Mouse (Mus musculus): ENCODE results near the gene Parp16. TPM values are rescaled to one million over a fixed set of nuclear protein-coding genes. Genes with fewer than 3 reads are reported as not detected.

Gene Parp16
- total RNA-seq, 1 experiment = 4.9 TPM

DNA sequence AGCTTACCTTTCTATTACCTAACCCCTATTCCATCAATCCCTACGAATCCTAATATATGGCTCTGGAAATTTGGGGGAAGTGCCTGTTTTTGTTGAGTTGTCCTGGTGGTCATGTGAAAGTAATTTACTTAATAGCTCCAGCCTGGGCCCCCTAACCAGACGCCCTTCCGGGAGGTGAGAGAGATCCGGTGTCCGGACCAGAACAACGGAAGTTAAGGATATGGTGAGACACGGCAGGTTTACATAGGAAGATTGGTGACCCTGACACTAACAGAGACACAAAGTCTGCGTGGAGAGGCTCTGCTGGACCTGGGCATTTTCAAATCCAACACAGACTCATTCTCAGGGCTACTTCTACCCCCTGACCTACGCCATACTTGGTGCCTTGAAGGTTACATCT, 28.8 kb upstream of the Parp16 start:
- TF ChIP-seq ZC3H11A (IDR thresholded peaks at IDR 0.05; ENCODE audit: borderline replicate concordance, low read depth, low read length) (no peak), CHD2 (IDR thresholded peaks at IDR 0.05; ENCODE audit: low read depth, low read length) (no peak), MAFK (IDR thresholded peaks at IDR 0.05; ENCODE audit: insufficient read depth, low read depth, low read length) (no peak), ZNF384 (IDR thresholded peaks at IDR 0.05; ENCODE audit: low read depth, low read length) (no peak), HCFC1 (IDR thresholded peaks at IDR 0.05; ENCODE audit: borderline replicate concordance, insufficient read depth, low read length) (no peak)
- Histone ChIP-seq H3K27ac (ENCODE audit: insufficient read depth, low read depth, low read length, poor library complexity, severe bottlenecking) (no peak overlapping the region), H3K36me3 (ENCODE audit: control insufficient read depth, insufficient read depth, low read length, poor library complexity, severe bottlenecking) (no peaks in the 10 kb centered on the region)

DNA sequence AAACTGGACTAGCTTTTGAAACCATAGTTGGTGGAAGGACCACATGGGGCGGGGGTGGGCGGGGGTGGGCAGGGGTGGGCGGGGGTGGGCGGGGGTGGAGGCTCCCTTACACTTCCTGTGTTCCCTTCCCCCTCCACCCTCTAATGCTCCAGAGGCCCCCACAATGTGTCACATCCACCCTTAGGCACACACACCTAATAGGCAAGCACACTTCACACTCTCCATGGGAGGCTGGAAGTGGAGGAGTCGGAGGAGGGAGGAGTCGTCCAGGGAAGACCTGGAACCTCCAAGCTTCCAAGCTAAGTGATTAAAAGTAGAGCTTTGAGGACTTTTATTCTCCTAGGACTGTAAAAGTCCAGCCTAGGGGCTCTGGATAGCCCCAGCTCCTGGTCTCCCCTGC, 26.6 kb upstream of the Parp16 start:
- TF ChIP-seq HCFC1 (IDR thresholded peaks at IDR 0.05; ENCODE audit: borderline replicate concordance, insufficient read depth, low read length) = no peak
- no peak for TF ChIP-seq MAFK (IDR thresholded peaks at IDR 0.05; ENCODE audit: insufficient read depth, low read depth, low read length)
- TF ChIP-seq CHD2 (IDR thresholded peaks at IDR 0.05; ENCODE audit: low read depth, low read length) = no peak
- TF ChIP-seq ZC3H11A (IDR thresholded peaks at IDR 0.05; ENCODE audit: borderline replicate concordance, low read depth, low read length) = no peak
- TF ChIP-seq ZNF384 (IDR thresholded peaks at IDR 0.05; ENCODE audit: low read depth, low read length) = no peak
- no peaks in the 10 kb centered on the region for H3K36me3 ChIP-seq (ENCODE audit: control insufficient read depth, insufficient read depth, low read length, poor library complexity, severe bottlenecking)
- H3K9ac ChIP-seq (ENCODE audit: insufficient read depth, low read depth, low read length, poor library complexity, severe bottlenecking) = no peak overlapping the region
- in situ Hi-C loops (cut with MboI; ENCODE audit: low sequenced_read_pairs in 2 of 2, unreplicated experiment in 2 of 2) = no loop called here
- no peak for DNase-seq (ENCODE audit: low read depth, low spot score)
- no peak overlapping the region for H3K27ac ChIP-seq (ENCODE audit: insufficient read depth, low read depth, low read length, poor library complexity, severe bottlenecking)
- no peaks in the 10 kb centered on the region for H3K9me3 ChIP-seq (ENCODE audit: control insufficient read depth, insufficient read depth, low read depth, low read length)
- H3K4me3 ChIP-seq (ENCODE audit: insufficient read depth in 1 of 2, low read depth in 1 of 2, low read length in 2 of 2, poor library complexity in 1 of 2, severe bottlenecking in 1 of 2) = no peak overlapping the region
- peaks cover 6 to 12% of the 10 kb centered on the region in 2 experiments; a peak in 3 of 4 replicates for H3K4me1 ChIP-seq (ENCODE audit: control insufficient read depth in 2 of 2, insufficient read depth in 2 of 2, low read length in 2 of 2, poor library complexity in 1 of 2)

More for the DNA sequence above, 28.8 kb upstream of the Parp16 start:
- DNase-seq (ENCODE audit: low read depth, low spot score) = no peak
- H3K4me3 ChIP-seq (ENCODE audit: insufficient read depth in 1 of 2, low read depth in 1 of 2, low read length in 2 of 2, poor library complexity in 1 of 2, severe bottlenecking in 1 of 2) = no peak overlapping the region
- peaks cover 8 to 19% of the 10 kb centered on the region in 2 experiments; a peak in 3 of 4 replicates for H3K4me1 ChIP-seq (ENCODE audit: control insufficient read depth in 2 of 2, insufficient read depth in 2 of 2, low read length in 2 of 2, poor library complexity in 1 of 2)
- no peaks in the 10 kb centered on the region for H3K9me3 ChIP-seq (ENCODE audit: control insufficient read depth, insufficient read depth, low read depth, low read length)
- in situ Hi-C loops (cut with MboI; ENCODE audit: low sequenced_read_pairs in 2 of 2, unreplicated experiment in 2 of 2) = no loop called here
- H3K9ac ChIP-seq (ENCODE audit: insufficient read depth, low read depth, low read length, poor library complexity, severe bottlenecking) = no peak overlapping the region

- H3K36me3 ChIP-seq (ENCODE audit: control insufficient read depth, insufficient read depth, low read length, poor library complexity, severe bottlenecking) = no peaks in the 10 kb centered on the region
- DNase-seq (ENCODE audit: low read depth, low spot score) = no peak
- in situ Hi-C loops (cut with MboI; ENCODE audit: low sequenced_read_pairs in 2 of 2, unreplicated experiment in 2 of 2) = no loop called here
Observed at GRCm38 (mm10) chr9:65168952-65169351, 26.2 kb upstream of the Parp16 start.

DNA sequence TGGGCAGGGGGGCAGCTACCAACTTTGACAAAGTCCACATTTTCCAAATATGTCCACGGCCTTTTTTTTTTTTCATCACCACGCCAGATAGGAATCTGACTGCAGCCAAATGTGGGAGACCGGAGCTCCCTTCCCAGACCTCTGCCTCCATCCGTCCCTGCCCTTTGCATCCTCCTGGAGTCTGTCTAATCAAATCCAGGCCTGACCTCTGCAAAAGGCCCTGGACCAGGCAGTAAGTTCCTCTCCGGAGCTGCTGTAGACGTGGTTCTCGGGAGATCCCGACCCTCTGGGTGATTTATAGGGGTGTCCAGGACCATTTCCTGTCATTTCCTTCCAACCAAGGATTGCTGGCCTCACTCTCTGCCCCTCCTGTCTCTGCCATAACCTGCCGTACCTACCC, 22.5 kb upstream of the Parp16 start:
- TF ChIP-seq ZC3H11A (IDR thresholded peaks at IDR 0.05; ENCODE audit: borderline replicate concordance, low read depth, low read length) = no peak
- TF ChIP-seq MAFK (IDR thresholded peaks at IDR 0.05; ENCODE audit: insufficient read depth, low read depth, low read length) = no peak
- no peak for TF ChIP-seq ZNF384 (IDR thresholded peaks at IDR 0.05; ENCODE audit: low read depth, low read length)
- TF ChIP-seq CHD2 (IDR thresholded peaks at IDR 0.05; ENCODE audit: low read depth, low read length) = no peak
- no peak for TF ChIP-seq HCFC1 (IDR thresholded peaks at IDR 0.05; ENCODE audit: borderline replicate concordance, insufficient read depth, low read length)
- H3K4me1 ChIP-seq (ENCODE audit: control insufficient read depth in 2 of 2, insufficient read depth in 2 of 2, low read length in 2 of 2, poor library complexity in 1 of 2) = peaks cover 4 to 30% of the 10 kb centered on the region in 2 experiments; a peak in 3 of 4 replicates
- H3K27ac ChIP-seq (ENCODE audit: insufficient read depth, low read depth, low read length, poor library complexity, severe bottlenecking) = no peak overlapping the region
- no peak for DNase-seq (ENCODE audit: low read depth, low spot score)
- in situ Hi-C loops (cut with MboI; ENCODE audit: low sequenced_read_pairs in 2 of 2, unreplicated experiment in 2 of 2) = no loop called here
- no peak overlapping the region for H3K4me3 ChIP-seq (ENCODE audit: insufficient read depth in 1 of 2, low read depth in 1 of 2, low read length in 2 of 2, poor library complexity in 1 of 2, severe bottlenecking in 1 of 2)
- H3K9me3 ChIP-seq (ENCODE audit: control insufficient read depth, insufficient read depth, low read depth, low read length) = no peaks in the 10 kb centered on the region
- no peaks in the 10 kb centered on the region for H3K36me3 ChIP-seq (ENCODE audit: control insufficient read depth, insufficient read depth, low read length, poor library complexity, severe bottlenecking)
- H3K9ac ChIP-seq (ENCODE audit: insufficient read depth, low read depth, low read length, poor library complexity, severe bottlenecking) = no peak overlapping the region

More at GRCm38 (mm10) chr9:65168952-65169351, 26.2 kb upstream of the Parp16 start:
- H3K9ac ChIP-seq (ENCODE audit: insufficient read depth, low read depth, low read length, poor library complexity, severe bottlenecking) = no peak overlapping the region
- no peaks in the 10 kb centered on the region for H3K9me3 ChIP-seq (ENCODE audit: control insufficient read depth, insufficient read depth, low read depth, low read length)
- peaks cover 4 to 12% of the 10 kb centered on the region in 2 experiments; a peak in 3 of 4 replicates for H3K4me1 ChIP-seq (ENCODE audit: control insufficient read depth in 2 of 2, insufficient read depth in 2 of 2, low read length in 2 of 2, poor library complexity in 1 of 2)
- H3K27ac ChIP-seq (ENCODE audit: insufficient read depth, low read depth, low read length, poor library complexity, severe bottlenecking) = no peak overlapping the region
- H3K4me3 ChIP-seq (ENCODE audit: insufficient read depth in 1 of 2, low read depth in 1 of 2, low read length in 2 of 2, poor library complexity in 1 of 2, severe bottlenecking in 1 of 2) = no peak overlapping the region
- TF ChIP-seq ZC3H11A (IDR thresholded peaks at IDR 0.05; ENCODE audit: borderline replicate concordance, low read depth, low read length) (no peak), ZNF384 (IDR thresholded peaks at IDR 0.05; ENCODE audit: low read depth, low read length) (no peak), CHD2 (IDR thresholded peaks at IDR 0.05; ENCODE audit: low read depth, low read length) (no peak), HCFC1 (IDR thresholded peaks at IDR 0.05; ENCODE audit: borderline replicate concordance, insufficient read depth, low read length) (no peak), MAFK (IDR thresholded peaks at IDR 0.05; ENCODE audit: insufficient read depth, low read depth, low read length) (no peak)
